Mouse (Mus musculus) hindlimb bud, embryonic 11.5 days (tissue): ENCODE measurements around the gene Zfp691.

Experiments
- DNase-seq: peaks from one replicate; pipeline ENCODE4 v3.0.0-alpha.2; 2012; ENCODE audit warnings: low read depth, low spot score; ENCODE audit errors: extremely low spot score

Zfp691 gene

DNA sequence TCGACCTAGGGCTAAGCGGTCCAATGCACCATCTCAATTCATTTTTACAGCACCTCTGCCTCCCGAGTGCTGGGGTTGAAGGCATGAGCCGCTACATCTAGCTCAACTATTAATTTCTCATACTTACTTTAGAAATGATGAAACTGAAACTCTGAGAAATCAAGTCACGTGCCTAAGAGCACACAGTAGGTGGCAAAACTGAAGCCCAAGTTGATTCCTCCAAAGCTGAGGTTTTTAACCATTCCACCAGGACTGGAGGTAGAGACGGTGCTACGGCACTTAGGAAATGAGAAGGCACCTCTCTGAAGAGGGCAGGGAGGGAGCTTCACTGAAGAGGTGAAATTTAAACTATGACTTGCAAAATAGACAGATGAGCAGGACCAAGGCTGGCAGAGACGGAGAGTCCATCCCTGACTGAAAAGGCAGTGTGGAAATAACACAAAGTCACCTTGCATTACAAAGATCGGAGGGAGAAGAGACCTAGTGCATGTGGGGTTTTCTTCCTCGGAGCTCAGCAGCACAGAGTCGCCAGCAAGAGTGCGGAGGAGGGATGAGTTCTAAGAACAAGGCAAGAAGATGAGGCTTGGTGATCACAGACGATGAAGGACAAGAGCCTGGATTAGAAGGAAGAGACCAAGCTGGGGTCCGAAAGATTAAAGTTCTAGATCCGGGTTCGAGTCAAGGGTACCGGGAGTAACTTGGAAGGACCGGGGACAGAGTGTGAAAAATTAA, 910 bp downstream of the Zfp691 start:
- DNase-seq: no peak

DNA sequence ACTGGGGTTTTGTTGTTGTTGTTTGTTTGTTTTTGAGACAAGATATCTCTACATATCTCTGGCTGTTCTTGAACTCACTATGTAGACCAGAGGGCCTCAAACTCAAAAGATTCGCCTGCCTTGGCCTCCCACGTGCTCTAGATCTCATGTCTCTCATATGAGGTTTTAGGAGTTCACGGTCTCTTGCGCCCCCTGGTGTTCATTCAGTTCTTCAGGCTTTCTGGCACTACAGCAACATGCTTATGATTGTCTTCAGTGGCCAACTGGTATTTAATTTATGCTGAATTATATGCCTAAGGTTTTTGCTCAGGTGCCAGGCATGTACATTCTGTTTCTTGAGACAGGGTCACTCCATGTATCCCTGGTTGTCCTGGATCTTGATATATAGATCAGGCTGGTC, 6.3 kb downstream of the Zfp691 start:
- peak; percentile 67 for DNase-seq

DNA sequence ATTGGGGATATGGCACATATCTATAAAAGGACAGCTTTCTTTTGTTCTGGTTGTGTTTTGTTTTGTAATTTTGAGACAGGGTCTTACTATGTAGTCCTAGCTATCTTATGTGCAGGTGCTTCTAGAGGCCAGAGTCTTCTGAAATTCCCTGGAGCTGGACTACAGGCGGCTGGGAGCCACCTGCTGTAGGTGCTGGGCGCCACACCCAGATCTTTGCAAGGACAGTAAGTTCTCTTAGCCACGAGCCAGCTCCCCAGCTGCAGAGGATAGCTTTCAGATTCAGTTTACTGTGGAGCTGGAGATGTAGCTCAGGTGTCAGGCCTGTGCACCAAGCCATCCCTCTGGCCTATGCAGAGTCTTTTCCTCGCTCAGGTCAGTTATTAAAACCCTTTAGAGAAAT, 6.9 kb downstream of the Zfp691 start:
- DNase-seq: no peak

DNA sequence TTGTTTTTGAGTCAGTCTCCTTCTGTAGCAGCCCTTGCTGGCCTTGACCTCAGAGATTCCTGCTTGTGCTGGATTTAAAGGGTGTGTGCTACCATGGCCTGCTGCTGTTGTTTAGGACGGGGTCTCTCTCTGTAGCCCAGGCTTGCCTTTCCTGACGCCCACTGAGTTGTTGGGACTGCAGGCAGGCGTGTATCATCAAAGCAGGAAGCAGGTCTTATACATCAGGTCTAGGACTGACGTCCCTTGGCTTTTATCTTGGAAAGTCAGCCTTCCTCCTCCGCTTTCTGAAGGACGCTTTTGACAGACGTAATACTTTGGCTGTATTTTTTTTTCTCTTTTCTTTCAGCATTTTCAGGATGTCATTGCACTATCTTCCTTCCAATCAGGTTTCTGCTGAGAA, 8.1 kb downstream of the Zfp691 start:
- no peak for DNase-seq

DNA sequence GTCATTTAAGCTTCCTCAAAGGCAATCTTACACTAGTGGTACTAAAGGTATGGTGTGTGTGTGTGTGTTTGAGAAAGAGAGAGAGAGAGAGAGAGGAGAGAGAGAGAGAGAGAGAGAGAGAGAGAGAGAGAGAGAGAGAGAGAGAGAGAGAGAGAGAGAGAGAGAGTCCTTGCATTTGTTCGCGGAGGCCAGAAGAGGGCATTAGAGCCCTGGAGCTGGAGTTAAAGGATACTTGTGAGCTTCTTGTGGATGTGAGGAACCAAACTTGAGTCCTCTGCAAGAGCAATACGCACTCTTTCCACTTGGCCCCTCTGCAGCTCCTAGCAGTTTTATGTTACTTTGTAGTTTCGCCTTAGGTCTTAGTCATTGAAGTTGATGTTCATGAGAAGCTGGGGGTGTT, 11.0 kb downstream of the Zfp691 start:
- DNase-seq: no peak

DNA sequence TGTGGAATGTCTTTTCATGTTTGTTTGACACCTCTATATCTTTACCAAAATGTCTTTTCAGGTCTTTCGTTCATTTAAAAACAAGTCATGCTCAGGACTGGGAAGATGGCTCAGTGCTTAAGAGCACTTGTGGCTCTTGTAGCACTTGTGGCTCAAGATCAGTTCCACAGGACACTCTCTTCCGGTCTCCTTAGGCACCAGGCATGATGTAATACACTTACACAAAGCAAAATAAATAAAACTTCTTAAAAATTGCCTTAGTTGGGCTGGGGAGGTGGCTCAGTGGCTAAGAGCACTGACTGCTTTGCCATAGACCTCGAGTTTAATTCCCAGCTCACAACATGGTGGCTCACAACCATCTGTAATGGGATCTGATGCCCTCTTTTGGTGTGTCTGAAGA, 12.6 kb downstream of the Zfp691 start:
- DNase-seq: no peak

DNA sequence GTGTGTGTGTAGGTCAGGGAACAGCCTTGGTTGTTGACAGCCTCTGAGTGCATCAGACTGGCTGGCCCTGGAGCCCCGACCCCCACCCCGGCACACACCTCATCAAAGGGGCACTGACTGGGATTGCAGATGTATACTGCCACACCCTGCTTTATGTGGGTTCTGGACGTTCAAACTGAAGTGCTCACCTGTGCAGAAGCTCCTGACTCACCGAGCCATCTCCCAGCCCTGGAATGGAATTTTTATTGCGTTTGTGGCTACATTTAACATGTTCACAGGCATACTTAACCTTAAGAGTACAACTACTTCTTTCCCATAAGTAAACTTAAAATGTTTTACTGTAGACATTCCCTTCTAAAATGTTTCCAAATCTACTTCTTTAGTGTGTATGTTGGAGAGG, 16.1 kb downstream of the Zfp691 start:
- no peak for DNase-seq

DNA sequence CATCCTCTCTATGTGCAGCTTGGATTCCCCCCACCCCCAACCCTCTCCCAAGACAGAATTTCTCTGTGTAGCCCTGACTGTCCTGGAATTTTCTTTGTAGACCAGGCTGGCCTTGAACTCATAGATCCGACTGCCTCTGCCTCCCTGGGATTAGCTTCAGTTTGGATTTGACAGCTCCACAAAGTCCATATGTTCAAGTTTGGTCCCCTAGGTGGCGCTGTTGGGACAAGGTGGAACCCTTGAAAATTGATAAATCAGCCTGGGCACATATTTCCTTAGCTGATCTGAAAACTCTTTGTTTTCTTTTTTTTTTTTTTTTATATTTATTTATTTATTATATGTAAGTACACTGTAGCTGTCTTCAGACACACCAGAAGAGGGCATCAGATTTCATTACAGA, 16.8 kb downstream of the Zfp691 start:
- no peak for DNase-seq

DNA sequence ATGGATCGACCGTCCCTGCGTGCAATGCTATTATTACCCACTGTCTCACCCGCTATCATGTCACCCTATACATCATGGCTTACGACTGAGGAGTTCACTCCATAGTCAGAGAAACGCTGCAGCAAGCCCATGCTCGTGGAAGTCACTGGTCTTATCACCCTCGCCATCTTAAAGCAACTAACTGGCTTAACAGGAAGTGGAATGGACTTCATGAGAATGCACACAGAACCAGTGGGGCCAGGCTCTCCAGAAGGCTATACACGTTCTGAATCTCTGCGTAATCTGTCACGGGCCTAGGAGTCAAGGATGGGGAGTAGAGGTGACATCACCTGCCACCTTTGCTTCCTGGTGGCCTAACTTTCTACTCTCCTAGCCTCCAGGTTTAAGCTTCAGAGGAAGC, 25.3 kb downstream of the Zfp691 start:
- DNase-seq: no peak

DNA sequence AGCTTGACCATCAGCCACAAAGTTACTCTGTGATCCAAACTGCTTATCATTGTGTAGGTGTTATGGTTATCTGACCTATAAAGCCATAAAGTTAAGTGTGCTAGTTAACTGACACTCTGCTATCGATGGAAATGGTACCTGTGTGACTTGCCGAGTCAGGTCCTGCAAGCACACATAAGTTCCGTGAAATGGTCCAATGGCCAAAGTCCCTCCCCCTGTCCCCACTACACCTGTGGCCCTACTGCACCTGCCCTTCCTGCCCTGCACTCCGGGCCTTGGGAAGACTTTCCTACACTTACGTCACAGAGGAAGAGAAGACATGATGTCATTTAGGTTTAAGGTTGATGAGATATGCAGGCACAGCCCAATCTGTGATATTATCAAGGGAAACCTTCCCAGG, 26.6 kb downstream of the Zfp691 start:
- DNase-seq: no peak

DNA sequence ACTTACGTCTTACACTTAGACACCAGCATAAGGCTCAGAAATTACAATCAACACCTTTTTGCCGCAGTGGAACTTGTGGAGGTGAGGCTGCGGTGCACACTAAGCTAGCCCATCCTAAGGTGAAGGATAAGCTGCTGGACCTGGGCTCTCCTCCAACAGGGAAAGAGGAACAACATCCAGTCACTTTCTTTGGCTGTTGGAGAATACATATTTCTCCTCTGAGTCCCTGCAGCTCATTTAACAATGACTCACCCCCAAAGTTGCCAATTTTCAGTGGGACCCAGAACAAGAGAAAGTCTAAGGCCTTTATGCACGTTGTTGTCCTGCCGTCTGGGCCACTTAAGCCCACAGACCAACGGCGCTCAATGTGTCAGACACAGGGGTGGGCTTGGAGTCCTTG, 27.2 kb downstream of the Zfp691 start:
- DNase-seq: no peak

DNA sequence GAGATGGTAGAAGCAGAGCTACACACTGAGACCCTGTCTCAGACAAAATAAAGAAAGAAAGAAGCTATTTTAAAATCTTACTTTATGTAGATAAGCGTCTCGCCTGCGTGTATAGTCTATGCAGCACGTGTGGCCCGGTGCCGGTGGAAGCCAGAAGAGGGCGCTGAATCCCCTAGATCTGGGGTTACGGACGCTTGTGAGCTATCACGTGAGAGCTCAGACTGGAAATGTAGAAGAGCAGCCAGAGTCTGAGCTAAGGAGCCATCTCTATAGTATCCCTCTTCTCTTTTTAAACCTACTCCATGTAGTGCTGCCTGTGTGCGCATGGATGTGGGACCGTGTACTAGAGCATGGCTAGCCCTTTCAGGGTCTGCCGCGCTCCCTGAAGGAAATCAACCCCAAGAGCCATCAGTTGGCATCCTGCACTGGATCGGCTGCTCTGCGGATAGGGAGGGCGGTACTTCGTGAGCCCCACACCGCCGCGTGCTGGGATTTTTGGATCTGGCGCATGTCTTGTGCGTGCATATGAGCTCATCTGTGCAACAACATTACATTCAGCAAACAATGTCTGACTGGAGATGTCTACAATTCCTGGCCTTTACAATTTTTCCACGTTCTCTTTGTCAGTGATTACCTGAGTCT, 31.6 kb downstream of the Zfp691 start:
- DNase-seq: no peak

DNA sequence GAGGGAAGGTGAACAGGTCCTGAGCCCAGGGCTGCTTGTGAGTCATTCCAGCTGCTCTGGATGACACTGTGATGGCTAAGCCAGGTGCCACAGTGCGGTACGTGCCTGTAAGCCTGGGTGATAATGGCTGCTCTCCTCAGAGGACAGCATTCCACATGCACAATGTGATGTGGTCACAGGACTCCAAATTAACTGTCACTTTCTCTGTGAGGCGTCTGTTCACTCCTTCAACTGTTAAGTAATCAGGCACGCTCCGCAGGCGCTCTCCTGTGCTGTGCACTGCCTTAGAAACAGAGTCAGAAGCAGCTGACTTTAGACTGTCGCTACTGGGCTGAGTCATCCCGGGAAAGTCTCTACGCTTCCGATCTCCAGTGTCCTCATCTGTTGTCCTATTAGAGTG, 32.8 kb downstream of the Zfp691 start:
- DNase-seq: no peak

DNA sequence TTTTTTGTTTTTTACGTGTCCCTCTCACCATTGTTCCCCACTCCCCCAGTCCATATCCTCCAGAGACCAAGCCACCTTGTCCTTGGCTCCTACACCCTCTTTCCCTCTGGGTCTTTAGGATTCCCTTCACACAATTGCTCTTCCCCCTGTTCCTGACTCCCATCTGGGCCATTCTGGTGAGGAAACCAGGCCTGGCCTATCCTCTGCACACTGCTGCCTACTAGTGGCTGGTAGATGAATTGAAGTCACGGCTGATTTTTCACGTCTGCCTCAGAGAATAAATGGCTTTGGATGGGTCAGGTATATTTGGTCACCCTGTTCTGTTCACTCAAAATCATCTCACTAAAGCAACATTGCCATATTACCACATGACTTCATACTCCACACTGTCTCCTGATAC, 33.9 kb downstream of the Zfp691 start:
- no peak for DNase-seq

DNA sequence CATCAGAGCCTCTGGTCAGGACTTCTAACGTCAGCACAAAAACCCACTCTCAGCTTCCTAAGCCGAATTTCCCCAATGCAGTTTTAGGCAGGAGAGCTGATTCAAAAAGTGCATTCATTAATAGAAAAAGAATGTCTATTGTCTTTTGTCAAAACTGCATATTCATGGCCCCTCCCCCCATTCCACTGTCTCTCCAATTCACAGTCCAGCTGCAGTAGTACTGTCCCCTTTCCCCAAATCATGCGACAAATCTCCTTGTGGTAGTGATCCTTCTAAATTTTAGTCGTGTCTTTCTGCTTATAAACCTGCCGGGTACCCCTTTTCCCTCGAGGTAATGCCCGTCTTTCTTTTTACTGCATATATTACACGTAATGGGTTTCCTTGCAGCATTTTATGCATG, 35.2 kb downstream of the Zfp691 start:
- no peak for DNase-seq

DNA sequence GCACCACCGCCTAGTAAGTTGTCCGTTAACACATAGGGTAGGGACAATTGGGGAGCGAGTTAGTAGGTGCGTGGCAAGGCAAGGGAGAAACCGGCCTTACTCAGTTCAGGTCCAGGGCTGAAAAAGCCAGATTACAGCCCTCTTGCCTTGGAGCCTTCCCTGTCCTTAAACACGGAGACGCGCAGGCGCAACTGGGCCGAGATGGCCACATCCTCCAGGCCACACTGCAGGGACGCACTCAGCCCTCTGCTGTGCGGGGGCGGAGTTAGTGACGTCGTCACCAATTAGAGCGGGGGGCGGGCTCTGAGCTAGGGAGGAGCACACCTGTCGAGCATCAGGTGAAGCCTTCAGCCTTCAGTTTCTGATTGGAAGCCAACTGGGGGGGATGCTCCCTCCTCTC, 35.8 kb downstream of the Zfp691 start:
- no peak for DNase-seq

DNA sequence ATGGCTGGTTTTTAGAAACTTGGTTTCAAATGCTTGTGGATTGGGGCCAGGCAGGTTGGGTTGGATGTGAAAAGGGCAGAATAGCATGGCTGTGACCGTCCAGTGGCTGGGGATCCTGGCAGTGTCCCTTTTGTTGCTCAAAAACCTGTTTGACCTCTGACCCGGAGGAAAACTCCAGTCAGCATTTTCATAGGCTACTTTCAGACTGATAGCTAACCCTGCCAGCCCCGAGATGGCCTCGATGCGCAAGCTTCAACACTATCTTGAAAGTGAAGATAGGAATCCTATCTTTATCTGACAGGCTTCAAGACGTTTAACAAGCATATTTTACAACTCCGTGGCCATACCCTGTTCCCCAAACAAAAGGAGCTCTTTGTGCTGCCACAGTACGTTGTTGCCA, 36.7 kb downstream of the Zfp691 start:
- no peak for DNase-seq

DNA sequence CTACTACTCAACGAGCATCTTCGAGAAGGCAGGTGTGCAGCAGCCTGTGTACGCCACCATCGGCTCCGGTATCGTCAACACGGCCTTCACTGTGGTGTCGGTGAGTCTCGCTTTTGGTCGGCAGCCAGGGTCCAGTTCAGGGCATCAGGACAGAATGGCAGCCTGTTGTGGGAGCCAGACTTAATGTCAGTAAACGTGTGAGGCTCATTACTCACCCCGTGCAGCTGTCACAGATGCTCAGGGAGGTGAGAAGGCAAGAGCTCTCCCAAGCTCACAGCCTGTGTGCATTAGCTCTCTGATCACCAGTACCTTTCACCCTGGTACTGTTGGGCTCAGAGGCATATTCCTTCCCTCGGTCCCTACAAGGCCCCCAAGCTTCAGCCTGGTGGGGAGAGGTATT, 40.1 kb downstream of the Zfp691 start:
- DNase-seq: no peak

DNA sequence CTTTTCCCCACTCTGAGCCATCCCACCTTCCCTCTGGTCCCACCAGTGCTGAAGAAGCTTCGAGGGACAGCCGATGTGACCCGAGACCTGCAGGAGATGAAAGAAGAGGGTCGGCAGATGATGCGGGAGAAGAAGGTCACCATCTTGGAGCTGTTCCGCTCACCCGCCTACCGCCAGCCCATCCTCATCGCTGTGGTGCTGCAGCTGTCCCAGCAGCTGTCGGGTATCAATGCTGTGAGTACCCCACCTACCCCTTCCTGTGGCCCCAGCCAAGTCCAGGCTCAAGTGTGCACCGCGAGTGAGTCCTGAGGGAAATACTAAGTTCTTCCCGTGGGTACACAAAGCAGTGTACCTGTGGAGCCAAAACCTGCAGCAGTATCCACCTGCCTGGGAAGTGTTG, 40.7 kb downstream of the Zfp691 start:
- DNase-seq: no peak

DNA sequence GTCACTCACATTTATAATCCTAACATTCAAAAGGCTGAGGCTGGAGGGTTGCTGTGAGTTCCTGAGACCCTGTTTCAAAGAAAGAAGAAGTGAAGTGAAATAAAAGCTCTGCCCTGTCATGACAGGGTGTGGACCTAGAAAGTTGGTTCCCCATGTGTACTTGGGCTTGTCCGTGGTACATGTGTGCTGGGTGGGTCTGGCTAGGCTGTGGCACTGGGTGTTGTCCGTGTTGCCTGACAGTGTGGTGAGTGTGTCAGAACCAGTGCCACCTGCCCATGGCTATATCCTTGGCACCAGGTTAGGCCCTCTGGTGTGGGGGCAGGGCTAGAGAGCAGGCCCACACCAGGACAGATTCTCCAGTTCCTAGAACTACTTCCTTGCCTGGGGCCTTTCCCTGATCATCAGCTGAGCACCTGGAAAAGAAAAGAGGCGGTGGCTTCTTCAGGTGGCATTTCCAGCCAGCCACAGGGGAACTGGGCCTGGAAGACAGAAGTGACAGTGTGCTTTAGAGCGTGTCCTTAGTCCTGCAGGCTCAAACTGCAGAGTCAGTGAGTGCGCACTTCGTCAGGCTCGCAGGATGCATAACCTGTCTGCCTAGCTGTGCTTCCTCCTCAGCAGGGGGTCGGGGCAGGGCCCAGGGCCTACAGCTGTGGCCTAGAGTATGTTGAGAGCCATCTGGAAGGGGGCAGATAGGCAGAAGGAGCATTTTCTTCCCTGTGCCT, 42.6 kb downstream of the Zfp691 start:
- DNase-seq: no peak

DNA sequence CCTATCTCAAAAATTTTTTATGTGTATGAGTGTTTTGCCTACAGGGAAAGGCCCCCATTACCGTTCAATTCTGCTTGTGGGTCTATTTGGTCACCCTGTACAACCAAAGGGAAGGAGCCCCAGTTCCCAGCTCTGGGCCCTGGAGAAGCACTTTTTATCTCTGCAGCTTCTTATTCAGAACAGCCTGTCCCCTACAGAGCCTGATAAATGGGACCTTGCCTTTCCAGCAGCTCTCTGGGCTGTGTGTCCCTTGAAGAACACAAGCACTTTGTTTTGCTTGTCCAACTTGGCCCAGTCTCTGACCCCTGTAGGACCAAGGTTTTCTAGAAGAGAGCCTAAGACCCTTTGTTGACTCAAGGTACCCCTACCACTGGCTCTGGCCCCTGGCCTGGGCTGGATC, 44.9 kb downstream of the Zfp691 start:
- no peak for DNase-seq

DNA sequence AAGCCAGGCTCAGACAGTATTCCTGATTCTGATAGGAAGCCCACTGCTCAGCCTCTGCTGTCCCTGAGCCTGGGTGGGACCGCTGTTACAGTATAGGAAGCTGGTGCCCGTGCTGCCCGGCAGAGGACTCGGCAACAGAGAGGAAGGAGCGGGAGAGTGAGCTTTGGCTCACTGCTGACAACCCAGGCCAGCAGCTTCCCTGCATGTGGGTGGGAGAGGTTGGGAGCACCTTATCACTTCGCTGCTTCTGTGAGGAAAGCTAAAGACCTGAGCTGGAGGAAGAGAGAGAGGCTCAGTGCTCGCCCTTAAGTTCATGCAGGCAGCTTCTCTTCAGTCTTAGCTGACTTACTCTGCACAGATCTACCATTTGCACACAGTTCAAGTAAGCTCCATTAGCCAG, 45.4 kb downstream of the Zfp691 start:
- DNase-seq: no peak
